In genomic region chrX:36193951-36194350, GRCm38 (mm10) we compare ENCODE assay signal across 15 mouse cellular contexts. TPM values are rescaled to one million over a fixed set of nuclear protein-coding genes. Genes with fewer than 3 reads are reported as not detected.
DNase-seq lines count a peak whose midpoint lies in the region; ATAC-seq and TF ChIP-seq lines count a peak whose summit lies in the region.
"Had no signal": no experiment of that assay in that cellular context is flagged by ENCODE, and none has a peak within 500 bp of the region (broad histone marks: within the 10 kb centered on the region; RNA-seq: fewer than 3 reads in every experiment).

No protein-coding gene starts in this region.

- peak overlapping the region; percentile 78 for H3K27ac ChIP-seq in hindbrain, embryonic 13.5 days
- no peak overlapping the region for H3K27ac ChIP-seq in hindbrain, embryonic 10.5 days
- H3K27ac ChIP-seq in forebrain, postnatal 0 days (ENCODE audit: low read depth, low read length) = peak overlapping the region; percentile 66
- peak overlapping the region; percentile 16; the same call in 1 of the 2 replicates for H3K27ac ChIP-seq in midbrain, embryonic 11.5 days (ENCODE audit: low read depth, low read length)
- H3K27ac ChIP-seq: embryonic facial prominence, embryonic 12.5 days; liver, embryonic 15.5 days; macrophage had no signal

- WGBS in hindbrain, embryonic 13.5 days = 21% methylated on average over 6 of the region's 6 CpGs
- 34% methylated on average over 6 of the region's 6 CpGs for WGBS in hindbrain, embryonic 10.5 days
- 22% methylated on average over 6 of the region's 6 CpGs for WGBS in forebrain, postnatal 0 days
- 18% methylated on average over 6 of the region's 6 CpGs for WGBS in midbrain, embryonic 11.5 days

- H3K9me3 ChIP-seq in hindbrain, embryonic 13.5 days = no peaks in the 10 kb centered on the region
- no peaks in the 10 kb centered on the region for H3K9me3 ChIP-seq in hindbrain, embryonic 10.5 days
- no peaks in the 10 kb centered on the region for H3K9me3 ChIP-seq in forebrain, postnatal 0 days (ENCODE audit: low read length)
- no peaks in the 10 kb centered on the region for H3K9me3 ChIP-seq in midbrain, embryonic 11.5 days (ENCODE audit: control insufficient read depth, low read length)
- H3K9me3 ChIP-seq: embryonic facial prominence, embryonic 12.5 days; liver, embryonic 15.5 days had no signal

- H3K4me3 ChIP-seq in hindbrain, embryonic 13.5 days = no peak overlapping the region
- no peak overlapping the region for H3K4me3 ChIP-seq in hindbrain, embryonic 10.5 days
- H3K4me3 ChIP-seq in forebrain, postnatal 0 days (ENCODE audit: low read depth, low read length) = no peak overlapping the region
- no peak overlapping the region for H3K4me3 ChIP-seq in midbrain, embryonic 11.5 days (ENCODE audit: low read depth, low read length)
- H3K4me3 ChIP-seq: embryonic facial prominence, embryonic 12.5 days; liver, embryonic 15.5 days had no signal

- no peak overlapping the region for H3K4me2 ChIP-seq in hindbrain, embryonic 13.5 days
- no peak overlapping the region for H3K4me2 ChIP-seq in forebrain, postnatal 0 days (ENCODE audit: low read depth)
- no peak overlapping the region for H3K4me2 ChIP-seq in midbrain, embryonic 11.5 days
- H3K4me2 ChIP-seq: embryonic facial prominence, embryonic 12.5 days; liver, embryonic 15.5 days had no signal

- no peak for DNase-seq in hindbrain, embryonic 10.5 days (ENCODE audit: low spot score)
- peak; percentile 62 for DNase-seq in MN1 (ENCODE audit: low spot score)
- peak; percentile 70 for DNase-seq in forebrain, postnatal 0 days
- no peak for DNase-seq in midbrain, embryonic 11.5 days (ENCODE audit: low spot score, missing footprints)
- no peak for DNase-seq in heart, postnatal 36 days
- no peak for DNase-seq in ovary, postnatal 36 days (ENCODE audit: low spot score)
- DNase-seq: adrenal gland, postnatal 10 days; kidney, postnatal 25 days had no signal

- H3K4me1 ChIP-seq in hindbrain, embryonic 13.5 days (replicated peaks) = peaks cover 23% of the 10 kb centered on the region
- H3K4me1 ChIP-seq in hindbrain, embryonic 10.5 days (replicated peaks) = peaks cover 36% of the 10 kb centered on the region; the same call in 1 of the 2 replicates
- H3K4me1 ChIP-seq in forebrain, postnatal 0 days (ENCODE audit: insufficient read depth) = no peaks in the 10 kb centered on the region
- peaks cover 3% of the 10 kb centered on the region; the same call in 1 of the 2 replicates for H3K4me1 ChIP-seq in midbrain, embryonic 11.5 days (ENCODE audit: control insufficient read depth, insufficient read depth, low read length)
- H3K4me1 ChIP-seq: embryonic facial prominence, embryonic 12.5 days; liver, embryonic 15.5 days had no signal

- intact Hi-C loops in heart, postnatal 36 days (cut with DNase I) = no loop called here

- no peak for TF ChIP-seq CTCF in forebrain, postnatal 0 days (IDR thresholded peaks at IDR 0.05; ENCODE audit: low read depth)

- H3K27me3 ChIP-seq in hindbrain, embryonic 13.5 days = no peaks in the 10 kb centered on the region
- H3K27me3 ChIP-seq in hindbrain, embryonic 10.5 days (ENCODE audit: insufficient read depth, poor library complexity, severe bottlenecking) = peaks cover 16% of the 10 kb centered on the region; the same call in 1 of the 2 replicates
- no peaks in the 10 kb centered on the region for H3K27me3 ChIP-seq in forebrain, postnatal 0 days (ENCODE audit: insufficient read depth, low read length)
- H3K27me3 ChIP-seq in midbrain, embryonic 11.5 days (ENCODE audit: control insufficient read depth, insufficient read depth, low read length) = no peaks in the 10 kb centered on the region
- H3K27me3 ChIP-seq: embryonic facial prominence, embryonic 12.5 days had no signal

- H3K36me3 ChIP-seq in hindbrain, embryonic 13.5 days = no peaks in the 10 kb centered on the region
- H3K36me3 ChIP-seq in hindbrain, embryonic 10.5 days = no peaks in the 10 kb centered on the region
- no peaks in the 10 kb centered on the region for H3K36me3 ChIP-seq in forebrain, postnatal 0 days (ENCODE audit: insufficient read depth)
- H3K36me3 ChIP-seq in midbrain, embryonic 11.5 days (ENCODE audit: control insufficient read depth, insufficient read depth, low read length) = no peaks in the 10 kb centered on the region
- H3K36me3 ChIP-seq: embryonic facial prominence, embryonic 12.5 days; liver, embryonic 15.5 days had no signal

- ATAC-seq in hindbrain, embryonic 13.5 days (ENCODE audit: low FRiP score) = peak; percentile 36; the same call in 1 of the 2 replicates
- peak; percentile 76 for ATAC-seq in forebrain, postnatal 0 days
- ATAC-seq in midbrain, embryonic 11.5 days (ENCODE audit: low FRiP score) = peak; percentile 51; the same call in 1 of the 2 replicates
- no peak for ATAC-seq in frontal cortex, adult (ENCODE audit: low TSS enrichment)
- ATAC-seq: Patski had no signal

- no peak overlapping the region for H3K9ac ChIP-seq in hindbrain, embryonic 13.5 days
- no peak overlapping the region for H3K9ac ChIP-seq in forebrain, postnatal 0 days
- no peak overlapping the region for H3K9ac ChIP-seq in midbrain, embryonic 11.5 days (ENCODE audit: low read length)
- H3K9ac ChIP-seq: embryonic facial prominence, embryonic 12.5 days; liver, embryonic 15.5 days had no signal

RNA-seq across cellular contexts. Expression of gene Zcchc12, which starts 1.8 kb away (rescaled TPM):
- polyA plus RNA-seq in hindbrain, embryonic 13.5 days (2015; fragmentation: Nextera tagmentation; extraction: Ambion mirVana) = 175 and 186 TPM in 2 replicates
- 10.0 and 22.6 TPM in 2 replicates for polyA plus RNA-seq in hindbrain, embryonic 10.5 days (2016; fragmentation: Nextera tagmentation; extraction: Ambion mirVana)
- 308 and 413 TPM in 2 replicates for total RNA-seq in forebrain, postnatal 0 days (2014; rRNA removed)
- polyA plus RNA-seq in forebrain, postnatal 0 days (2015; fragmentation: Nextera tagmentation; extraction: Ambion mirVana) = 280 and 417 TPM in 2 replicates
- 46.7 and 50.7 TPM in 2 replicates for polyA plus RNA-seq in midbrain, embryonic 11.5 days (2014; fragmentation: Nextera tagmentation; extraction: Ambion mirVana)
- under 1 TPM in 1 of 2 experiments, not detected in 1; 0.19 TPM for total RNA-seq in heart, postnatal 36 days (2021)
- total RNA-seq: neutrophil, adult 5-6 weeks had no signal
- polyA plus RNA-seq: macrophage had no signal

Comparison
In these comparisons a context has a peak if more than half of its experiments do, and no peak if none do; other contexts are left out.
1. DNase-seq: peak in MN1 (single experiment) and forebrain, postnatal 0 days (single experiment); none in hindbrain, embryonic 10.5 days (single experiment), midbrain, embryonic 11.5 days (single experiment), heart, postnatal 36 days (0 of 2) and ovary, postnatal 36 days (single experiment).